Mouse (Mus musculus): ENCODE data around the gene Dcps.

GRCm38 (mm10) chr9:35204421-35204820 is 28.6 kb upstream of the Dcps start:
- no peak for TF ChIP-seq POLR2A (IDR thresholded peaks at IDR 0.05; ENCODE audit: borderline replicate concordance, extremely low read depth, insufficient read depth, insufficient read length, poor library complexity, severe bottlenecking)
- no peak for TF ChIP-seq CTCF (IDR thresholded peaks at IDR 0.05; ENCODE audit: borderline replicate concordance, extremely low read depth, insufficient read depth, insufficient read length)
